Mouse (Mus musculus) CH12.LX (cell line): ENCODE results near the gene Olig1.

Source experiments
- CTCF ChIP-seq, 2 experiments: IDR thresholded peaks in 1 of 2; conservative IDR thresholded peaks in 1 of 2; 2 replicates each; pipeline ENCODE4 v1.5.1; 2011 to 2012; ENCODE audit warnings: low read depth in 2 of 2, low read length in 2 of 2, improper control_type of control experiment in 1 of 2, inconsistent platforms in 1 of 2, mild to moderate bottlenecking in 1 of 2, moderate library complexity in 1 of 2
- EP300 ChIP-seq: IDR thresholded peaks from 2 replicates; pipeline ENCODE4 v1.6.1; 2011; ENCODE audit warnings: low read length, improper control_type of control experiment
- GABPA ChIP-seq: IDR thresholded peaks from 2 replicates; pipeline ENCODE4 v1.6.1; 2012; ENCODE audit warnings: low read depth, low read length, improper control_type of control experiment, inconsistent platforms; ENCODE audit not compliant: insufficient replicate concordance
- JUND ChIP-seq: conservative IDR thresholded peaks from 2 replicates; pipeline ENCODE4 v1.6.1; 2011; ENCODE audit warnings: low read depth, low read length, improper control_type of control experiment
- KAT2A ChIP-seq: IDR thresholded peaks from 2 replicates; pipeline ENCODE4 v1.6.1; 2012; ENCODE audit warnings: low read length, improper control_type of control experiment, inconsistent platforms; ENCODE audit not compliant: insufficient replicate concordance
- MAFK ChIP-seq: IDR thresholded peaks from 2 replicates; pipeline ENCODE4 v1.6.1; 2011; ENCODE audit warnings: low read length, improper control_type of control experiment; ENCODE audit not compliant: insufficient replicate concordance
- MYC ChIP-seq: IDR thresholded peaks from 2 replicates; pipeline ENCODE4 v1.6.1; 2011; ENCODE audit warnings: low read depth, mild to moderate bottlenecking, improper control_type of control experiment, low read length
- NELFE ChIP-seq: IDR thresholded peaks from 2 replicates; pipeline ENCODE4 v1.6.1; 2011; ENCODE audit warnings: low read depth, low read length, improper control_type of control experiment
- POLR2A ChIP-seq: IDR thresholded peaks from 2 replicates; pipeline ENCODE4 v1.6.1; 2011; ENCODE audit warnings: low read depth, mild to moderate bottlenecking, improper control_type of control experiment, low read length
- TCF12 ChIP-seq: IDR thresholded peaks from 2 replicates; pipeline ENCODE4 v1.6.1; 2014; ENCODE audit warnings: low read depth, mild to moderate bottlenecking, inconsistent platforms, low read length, improper control_type of control experiment
- UBTF ChIP-seq: IDR thresholded peaks from 2 replicates; pipeline ENCODE4 v1.6.1; 2012; ENCODE audit warnings: low read depth, mild to moderate bottlenecking, inconsistent platforms, low read length, improper control_type of control experiment, moderate library complexity
- USF1 ChIP-seq: IDR thresholded peaks from 2 replicates; pipeline ENCODE4 v1.6.1; 2014; ENCODE audit warnings: low read depth, mild to moderate bottlenecking, inconsistent platforms, low read length, improper control_type of control experiment
- ZNF384 ChIP-seq: IDR thresholded peaks from 2 replicates; pipeline ENCODE4 v1.6.1; 2012; ENCODE audit warnings: low read depth, low read length, improper control_type of control experiment, inconsistent platforms

DNA sequence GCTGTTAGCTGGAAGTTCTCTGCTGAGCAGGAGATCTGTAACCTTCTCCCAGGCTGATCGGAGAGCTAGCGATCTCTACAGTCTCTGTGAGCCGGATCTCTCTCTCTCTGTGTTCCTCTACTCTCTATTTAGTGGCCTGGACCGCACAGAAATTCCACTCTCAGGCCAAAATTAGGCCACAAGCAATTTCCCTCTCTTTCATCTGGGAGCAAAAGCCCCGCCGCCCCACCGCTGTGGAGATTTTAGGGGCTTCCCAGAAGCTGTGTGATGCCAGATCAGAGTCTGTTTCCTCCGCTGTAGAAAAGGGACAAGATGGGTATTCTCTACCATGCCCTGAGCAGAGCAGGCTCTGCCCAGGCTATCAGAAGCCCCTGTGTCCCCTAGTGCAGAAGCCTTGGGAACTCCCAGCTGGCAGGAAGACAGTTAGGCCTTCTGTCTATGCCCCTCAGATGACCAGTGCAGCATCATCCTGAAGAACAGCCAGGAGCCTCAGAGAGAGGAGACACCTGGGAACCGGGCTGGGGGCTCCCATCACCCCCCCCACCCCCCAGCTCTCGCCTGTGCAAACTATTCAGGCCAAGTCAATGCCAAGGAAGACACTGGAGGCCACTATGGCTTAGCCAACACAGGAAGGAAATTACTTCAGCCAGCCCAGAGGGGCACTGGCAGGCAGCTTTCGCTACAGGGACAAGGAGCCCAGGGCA, 36.2 kb upstream of the Olig1 start:
- TF ChIP-seq CTCF (conservative IDR thresholded peaks at IDR 0.05 in 1 of 2, IDR thresholded peaks at IDR 0.05 in 1 of 2; ENCODE audit: low read depth in 2 of 2, low read length in 2 of 2) (no peak), MAFK (no peak), EP300 (no peak), GABPA (no peak), MYC (no peak), UBTF (no peak), POLR2A (no peak), JUND (no peak), NELFE (no peak), ZNF384 (no peak), USF1 (no peak), KAT2A (no peak), TCF12 (no peak)
